Mouse (Mus musculus) testis, adult 2 months (tissue): ENCODE data around the gene Doc2g. TPM values are rescaled to one million over a fixed set of nuclear protein-coding genes. Genes with fewer than 3 reads are reported as not detected.
A peak's percentile ranks its signal among the peaks of the same experiment; 100 is the strongest.

ENCODE experiments used
- H3K27ac ChIP-seq: fragments of 200-500 bp; 2 replicates; pipeline ENCODE4 v1.5.1; 2012; ENCODE audit warnings: low read depth, low read length; ENCODE audit not compliant: control insufficient read depth, insufficient read depth
- H3K27me3 ChIP-seq: fragments of 200-500 bp; 2 replicates; pipeline ENCODE4 v1.6.1; 2012; ENCODE audit warnings: mild to moderate bottlenecking, low read length, moderate library complexity; ENCODE audit not compliant: control insufficient read depth, insufficient read depth
- H3K36me3 ChIP-seq: fragments of 200-500 bp; 2 replicates; pipeline ENCODE4 v1.6.1; 2012; ENCODE audit warnings: mild to moderate bottlenecking, low read length; ENCODE audit not compliant: control insufficient read depth, insufficient read depth
- H3K4me1 ChIP-seq: fragments of 200-500 bp; 2 replicates; pipeline ENCODE4 v1.6.1; 2012; ENCODE audit warnings: low read length; ENCODE audit not compliant: control insufficient read depth, insufficient read depth
- H3K4me3 ChIP-seq: fragments of 200-500 bp; 2 replicates; pipeline ENCODE4 v1.5.1; 2012; ENCODE audit warnings: low read depth, mild to moderate bottlenecking, low read length, moderate library complexity, mixed read lengths; ENCODE audit not compliant: control insufficient read depth
- CTCF ChIP-seq: fragments of 200-500 bp; IDR thresholded peaks from 2 replicates; pipeline ENCODE4 v1.5.1; 2012; ENCODE audit warnings: low read depth, mild to moderate bottlenecking, inconsistent platforms, low read length, moderate library complexity; ENCODE audit not compliant: control insufficient read depth, insufficient read depth, insufficient replicate concordance
- POLR2A ChIP-seq: fragments of 200-500 bp; IDR thresholded peaks from 2 replicates; pipeline ENCODE4 v1.6.1; 2012; ENCODE audit warnings: low read depth, mild to moderate bottlenecking, inconsistent platforms, low read length, moderate library complexity; ENCODE audit not compliant: control insufficient read depth
- polyA plus RNA-seq: library from polyadenylated mRNA; depleted of rRNA; stranded (reverse); fragments of >200 nt; gene quantifications from 2 replicates; pipeline ENCODE4 v1.2.3, GENCODE M21; 2012; rRNA removed

The Doc2g gene
- polyA plus RNA-seq, 1 experiment, result 2.0 TPM

GRCm38 (mm10) chr19:4051016-4051415 is 47.9 kb downstream of the Doc2g start:
- Histone ChIP-seq H3K4me1 (peaks cover 5% of the 10 kb centered on the region), H3K27ac (no peak overlapping the region), H3K36me3 (no peaks in the 10 kb centered on the region), H3K27me3 (no peaks in the 10 kb centered on the region), H3K4me3 (no peak overlapping the region)
- TF ChIP-seq CTCF, result peak; percentile 34; the same call in 1 of the 2 replicates
- no peak for TF ChIP-seq POLR2A

GRCm38 (mm10) chr19:4051741-4052515 is 48.8 kb downstream of the Doc2g start:
- Histone ChIP-seq H3K27me3 (no peaks in the 10 kb centered on the region), H3K27ac (no peak overlapping the region)
- peak; percentile 87 for TF ChIP-seq CTCF
- TF ChIP-seq POLR2A, result no peak

GRCm38 (mm10) chr19:4052516-4053030 is 49.5 kb downstream of the Doc2g start:
- Histone ChIP-seq H3K4me1 (no peaks in the 10 kb centered on the region), H3K4me3 (no peak overlapping the region), H3K27me3 (no peaks in the 10 kb centered on the region), H3K27ac (no peak overlapping the region), H3K36me3 (no peaks in the 10 kb centered on the region)
- TF ChIP-seq CTCF (no peak), POLR2A (no peak)

More at GRCm38 (mm10) chr19:4051741-4052515, 48.8 kb downstream of the Doc2g start:
- peaks cover under 1% of the 10 kb centered on the region for H3K4me1 ChIP-seq
- no peak overlapping the region for H3K4me3 ChIP-seq
- H3K36me3 ChIP-seq, result no peaks in the 10 kb centered on the region

- H3K4me3 ChIP-seq, result no peak overlapping the region
- no peaks in the 10 kb centered on the region for H3K36me3 ChIP-seq
- H3K27me3 ChIP-seq, result no peaks in the 10 kb centered on the region
- H3K4me1 ChIP-seq, result no peaks in the 10 kb centered on the region
- no peak overlapping the region for H3K27ac ChIP-seq
- no peak for TF ChIP-seq POLR2A
- TF ChIP-seq CTCF, result no peak
Measured at GRCm38 (mm10) chr19:4054613-4055012, 51.5 kb downstream of the Doc2g start.

- H3K4me3 ChIP-seq, result no peak overlapping the region
- no peaks in the 10 kb centered on the region for H3K27me3 ChIP-seq
- no peak for TF ChIP-seq POLR2A
- no peak for TF ChIP-seq CTCF
- no peaks in the 10 kb centered on the region for H3K4me1 ChIP-seq
- no peak overlapping the region for H3K27ac ChIP-seq
- no peaks in the 10 kb centered on the region for H3K36me3 ChIP-seq
Measured at GRCm38 (mm10) chr19:4055216-4055946, 52.3 kb downstream of the Doc2g start.

GRCm38 (mm10) chr19:4055947-4056693 is 53.0 kb downstream of the Doc2g start:
- Histone ChIP-seq H3K4me1 (no peaks in the 10 kb centered on the region), H3K27me3 (no peaks in the 10 kb centered on the region), H3K27ac (no peak overlapping the region), H3K4me3 (no peak overlapping the region), H3K36me3 (no peaks in the 10 kb centered on the region)
- TF ChIP-seq CTCF, result no peak
- no peak for TF ChIP-seq POLR2A

Other genes starting within 250 kb of the Doc2g start
- gene Kmt5b, start 235.9 kb upstream of the Doc2g start, polyA plus RNA-seq, result 5.1 and 7.4 TPM in 2 replicates
- gene Chka, start 151.5 kb upstream of the Doc2g start, polyA plus RNA-seq, result 85.7 and 90.2 TPM in 2 replicates
- 11.2 and 11.4 TPM in 2 replicates for gene Tcirg1, start 96.2 kb upstream of the Doc2g start, polyA plus RNA-seq
- 69.9 and 91.3 TPM in 2 replicates for gene Ndufs8, start 90.5 kb upstream of the Doc2g start, polyA plus RNA-seq
- 48.2 and 52.4 TPM in 2 replicates for gene Aldh3b1, start 73.5 kb upstream of the Doc2g start, polyA plus RNA-seq
- gene Unc93b1, start 68.1 kb upstream of the Doc2g start, polyA plus RNA-seq, result 6.6 and 8.0 TPM in 2 replicates
- 2.9 and 3.2 TPM in 2 replicates for gene Aldh3b3, start 44.7 kb upstream of the Doc2g start, polyA plus RNA-seq
- gene Aldh3b2, start 31.0 kb upstream of the Doc2g start, polyA plus RNA-seq, result 48.5 and 48.6 TPM in 2 replicates
- gene Acy3, start 16.7 kb upstream of the Doc2g start, polyA plus RNA-seq, result 14.7 and 14.9 TPM in 2 replicates
- gene Tbx10, start 10.6 kb upstream of the Doc2g start, polyA plus RNA-seq, result 0.41 and 0.56 TPM in 2 replicates
- gene Nudt8, start 2.7 kb upstream of the Doc2g start, polyA plus RNA-seq, result 0.99 and 2.4 TPM in 2 replicates
- gene Gm49405, start 2.7 kb upstream of the Doc2g start, polyA plus RNA-seq, result 0.48 TPM in 2 replicates
- 145 and 173 TPM in 2 replicates for gene Ndufv1, start 9.5 kb downstream of the Doc2g start, polyA plus RNA-seq
- gene Gstp1, start 34.7 kb downstream of the Doc2g start, polyA plus RNA-seq, result 88.6 and 94.9 TPM in 2 replicates
- 1.5 TPM in 2 replicates for gene Gstp2, start 42.7 kb downstream of the Doc2g start, polyA plus RNA-seq
- not detected in 2 replicates for gene Gstp3, start 56.3 kb downstream of the Doc2g start, polyA plus RNA-seq
- not detected in 2 replicates for gene Cabp2, start 78.3 kb downstream of the Doc2g start, polyA plus RNA-seq
- gene Cdk2ap2, start 93.9 kb downstream of the Doc2g start, polyA plus RNA-seq, result 31.5 and 31.7 TPM in 2 replicates
- gene Pitpnm1, start 96.7 kb downstream of the Doc2g start, polyA plus RNA-seq, result 31.9 and 42.8 TPM in 2 replicates
- 21.0 and 23.5 TPM in 2 replicates for gene Aip, start 122.5 kb downstream of the Doc2g start, polyA plus RNA-seq
- 0.02 TPM in 1 of 2 replicates, not detected in the other for gene Gpr152, start 136.5 kb downstream of the Doc2g start, polyA plus RNA-seq
- 0.16 and 0.29 TPM in 2 replicates for gene Cabp4, start 140.7 kb downstream of the Doc2g start, polyA plus RNA-seq
- gene Coro1b, start 145.3 kb downstream of the Doc2g start, polyA plus RNA-seq, result 87.3 and 97.2 TPM in 2 replicates
- 0.65 and 1.0 TPM in 2 replicates for gene Ptprcap, start 150.3 kb downstream of the Doc2g start, polyA plus RNA-seq
- gene Rps6kb2, start 160.0 kb downstream of the Doc2g start, polyA plus RNA-seq, result 10.9 and 11.1 TPM in 2 replicates
- 2.5 and 2.7 TPM in 2 replicates for gene Carns1, start 172.2 kb downstream of the Doc2g start, polyA plus RNA-seq
- 0.98 and 1.3 TPM in 2 replicates for gene Tbc1d10c, start 188.0 kb downstream of the Doc2g start, polyA plus RNA-seq
- 48.8 and 49.8 TPM in 2 replicates for gene Ppp1ca, start 188.8 kb downstream of the Doc2g start, polyA plus RNA-seq
- 9.0 and 9.2 TPM in 2 replicates for gene Rad9a, start 198.3 kb downstream of the Doc2g start, polyA plus RNA-seq
- 2.0 and 3.1 TPM in 2 replicates for gene Clcf1, start 210.9 kb downstream of the Doc2g start, polyA plus RNA-seq
- gene AC109138.7, start 211.0 kb downstream of the Doc2g start, polyA plus RNA-seq, result 1.2 and 3.0 TPM in 2 replicates
- 16.3 and 19.4 TPM in 2 replicates for gene Pold4, start 228.6 kb downstream of the Doc2g start, polyA plus RNA-seq